Mouse (Mus musculus) neural tube, embryonic 12.5 days (tissue): ENCODE results near the gene Cutal. TPM values are rescaled to one million over a fixed set of nuclear protein-coding genes. Genes with fewer than 3 reads are reported as not detected.

Experiments used
- ATAC-seq: fragments of 200-750 bp; cut with Nextera tagmentation; 2 replicates; pipeline ENCODE4 v1.8.0; 2017; ENCODE audit warnings: low read depth, mild to moderate bottlenecking, moderate TSS enrichment, moderate library complexity; ENCODE audit not compliant: low FRiP score
- H3K27ac ChIP-seq: fragments of 300-500 bp; sonication (generic); 2 replicates; pipeline ENCODE4 v1.5.1; 2016
- H3K27me3 ChIP-seq: fragments of 300-500 bp; sonication (generic); replicated peaks from 2 replicates; pipeline ENCODE4 v1.6.1; 2016; ENCODE audit warnings: mild to moderate bottlenecking
- H3K36me3 ChIP-seq: fragments of 300-500 bp; sonication (generic); 2 replicates; pipeline ENCODE4 v1.6.1; 2016; ENCODE audit warnings: mild to moderate bottlenecking
- H3K4me1 ChIP-seq: fragments of 300-500 bp; sonication (generic); 2 replicates; pipeline ENCODE4 v1.6.1; 2016
- H3K4me2 ChIP-seq: fragments of 300-500 bp; sonication (generic); replicated peaks from 2 replicates; pipeline ENCODE4 v1.6.1; 2016; ENCODE audit warnings: mild to moderate bottlenecking
- H3K4me3 ChIP-seq: fragments of 300-500 bp; sonication (generic); 2 replicates; pipeline ENCODE4 v1.5.1; 2016
- H3K9ac ChIP-seq: fragments of 300-500 bp; sonication (generic); 2 replicates; pipeline ENCODE4 v1.6.1; 2016; ENCODE audit warnings: mild to moderate bottlenecking
- H3K9me3 ChIP-seq: fragments of 300-500 bp; sonication (generic); 2 replicates; pipeline ENCODE4 v1.6.1; 2016; ENCODE audit warnings: mild to moderate bottlenecking
- WGBS: fragments of 180-500 bp; shearing (Covaris S2); methylation state at CpG from one replicate; pipeline ENCODE4 v1.1.7; 2016; 5-methylcytosine and 5-hydroxymethylcytosine counted together
- polyA plus RNA-seq: library from polyadenylated mRNA; unstranded; fragments of >200 nt; fragmentation: Nextera tagmentation; extraction: Ambion mirVana; gene quantifications from 2 replicates; pipeline ENCODE4 v1.2.1, GENCODE M21; 2016

The Cutal gene
- polyA plus RNA-seq, 1 experiment from 2014 or later, result not detected

DNA sequence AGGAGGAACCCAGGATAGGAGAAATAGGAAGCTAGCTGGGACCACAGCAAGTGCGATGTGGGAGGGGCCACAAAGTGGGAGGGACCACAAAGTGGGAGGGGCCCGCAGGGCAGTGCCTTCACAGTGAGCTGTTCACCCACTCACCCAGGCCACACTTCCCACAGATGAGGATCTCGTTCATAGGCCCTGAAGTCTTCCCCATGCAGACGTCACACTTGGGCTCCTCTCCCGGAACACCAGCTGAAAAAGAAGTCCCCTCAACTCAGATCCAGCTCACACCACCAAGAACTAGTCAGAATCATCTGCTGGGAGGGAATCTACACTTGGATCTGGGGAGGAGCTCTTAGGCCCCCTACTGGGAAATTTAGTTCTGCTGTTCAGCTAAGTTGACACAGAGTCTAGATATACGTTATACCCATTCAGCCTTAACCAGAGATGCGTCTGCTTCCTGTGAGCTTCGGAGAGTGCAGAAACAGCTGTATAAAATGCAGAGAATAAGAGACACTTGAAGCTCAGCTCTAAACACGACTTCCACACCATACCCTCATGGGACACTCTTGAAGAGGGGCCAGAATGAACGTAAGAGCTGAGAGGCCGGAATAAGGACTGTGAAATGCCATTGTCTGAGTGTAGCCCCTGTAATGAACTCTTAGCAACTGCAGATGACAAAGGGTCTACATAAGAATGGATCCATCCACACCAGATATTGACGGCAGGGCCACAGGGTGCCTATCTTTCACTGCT, 32.8 kb downstream of the Cutal start:
- WGBS, result 40% methylated on average over 12 of the region's 12 CpGs
- Histone ChIP-seq H3K9me3 (no peaks in the 10 kb centered on the region), H3K4me1 (peaks cover 18% of the 10 kb centered on the region), H3K4me3 (no peak overlapping the region), H3K27ac (no peak overlapping the region), H3K9ac (no peak overlapping the region), H3K27me3 (peaks cover 9% of the 10 kb centered on the region; the same call in 1 of the 2 replicates), H3K4me2 (no peak overlapping the region), H3K36me3 (no peaks in the 10 kb centered on the region)
- no peak for ATAC-seq

DNA sequence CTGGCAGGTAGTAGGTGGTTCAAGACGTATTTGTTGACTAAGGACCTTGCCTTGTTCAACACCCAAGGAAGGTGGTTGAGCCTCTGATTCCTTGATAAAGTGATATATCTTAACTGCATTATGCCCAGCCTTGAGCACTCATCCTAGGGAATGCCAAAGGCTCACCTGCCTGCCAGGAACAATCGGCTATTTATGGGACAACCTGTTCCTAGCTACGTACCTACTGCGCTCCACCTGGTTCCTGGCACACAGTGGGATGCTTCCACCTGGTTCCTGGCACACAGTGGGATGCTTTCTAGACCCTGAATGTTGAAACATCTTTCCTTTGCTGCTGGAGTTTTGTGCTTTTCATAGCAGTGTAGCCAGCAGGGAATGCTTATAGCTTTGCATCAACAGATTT, 35.5 kb downstream of the Cutal start:
- Histone ChIP-seq H3K27me3 (peaks cover 34% of the 10 kb centered on the region), H3K36me3 (no peaks in the 10 kb centered on the region), H3K4me2 (no peak overlapping the region), H3K9me3 (no peaks in the 10 kb centered on the region), H3K9ac (no peak overlapping the region), H3K4me3 (no peak overlapping the region), H3K4me1 (peaks cover 27% of the 10 kb centered on the region), H3K27ac (no peak overlapping the region)
- WGBS, result 91% methylated on average over 4 of the region's 4 CpGs
- ATAC-seq, result no peak

GRCm38 (mm10) chr2:34911871-34912270, 37.7 kb downstream of the Cutal start:
- H3K4me1 ChIP-seq, result peaks cover 23% of the 10 kb centered on the region
- no peak overlapping the region for H3K9ac ChIP-seq
- ATAC-seq, result no peak
- peaks cover 45% of the 10 kb centered on the region for H3K27me3 ChIP-seq
- no peak overlapping the region for H3K27ac ChIP-seq
- 85% methylated on average over 5 of the region's 5 CpGs for WGBS
- H3K36me3 ChIP-seq, result no peaks in the 10 kb centered on the region
- H3K4me2 ChIP-seq, result no peak overlapping the region
- no peak overlapping the region for H3K4me3 ChIP-seq
- no peaks in the 10 kb centered on the region for H3K9me3 ChIP-seq

DNA sequence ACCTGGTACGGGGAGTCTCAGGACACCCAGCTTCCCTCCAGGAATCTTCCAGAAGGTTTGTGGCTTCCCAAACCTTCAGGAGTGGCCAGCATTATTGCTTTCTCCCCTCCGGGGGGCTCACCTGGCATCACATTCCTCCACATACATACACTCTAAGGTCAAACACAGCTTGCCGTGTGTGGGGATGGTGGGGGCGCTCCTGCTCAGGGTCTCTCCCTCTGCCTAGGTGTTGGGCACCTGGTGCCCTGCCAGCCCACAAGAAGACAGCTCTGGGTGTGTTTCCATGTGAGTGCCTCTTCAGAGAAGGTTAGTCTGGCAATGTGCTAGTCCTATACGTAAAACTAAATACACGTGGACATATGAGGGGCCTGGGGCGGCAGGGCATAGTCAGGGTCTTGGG, 38.4 kb downstream of the Cutal start:
- WGBS, result 48% methylated on average over 7 of the region's 7 CpGs
- Histone ChIP-seq H3K27ac (no peak overlapping the region), H3K36me3 (no peaks in the 10 kb centered on the region), H3K27me3 (peaks cover 45% of the 10 kb centered on the region), H3K4me2 (peak overlapping the region; percentile 99), H3K9ac (no peak overlapping the region; the same call in 1 of the 2 replicates), H3K9me3 (no peaks in the 10 kb centered on the region), H3K4me3 (no peak overlapping the region), H3K4me1 (peaks cover 22% of the 10 kb centered on the region)
- ATAC-seq, result no peak

- Histone ChIP-seq H3K4me3 (peak within 1 kb of the TSS; percentile 61), H3K9me3 (no peaks in the 10 kb centered on the region), H3K9ac (peak within 1 kb of the TSS; percentile 65), H3K27ac (no peak within 1 kb of the TSS), H3K4me1 (peaks cover 22% of the 10 kb centered on the region), H3K27me3 (peaks cover 45% of the 10 kb centered on the region), H3K36me3 (no peaks in the 10 kb centered on the region), H3K4me2 (peak within 1 kb of the TSS; percentile 99)
- under 1% methylated on average over 61 of the region's 64 CpGs for WGBS
- peak; percentile 57 for ATAC-seq
Observed at GRCm38 (mm10) chr2:34913218-34914068, 39.2 kb downstream of the Cutal start, which contains the start of gene Phf19. TSS of gene Phf19 (minus strand) at chr2:34914026.

DNA sequence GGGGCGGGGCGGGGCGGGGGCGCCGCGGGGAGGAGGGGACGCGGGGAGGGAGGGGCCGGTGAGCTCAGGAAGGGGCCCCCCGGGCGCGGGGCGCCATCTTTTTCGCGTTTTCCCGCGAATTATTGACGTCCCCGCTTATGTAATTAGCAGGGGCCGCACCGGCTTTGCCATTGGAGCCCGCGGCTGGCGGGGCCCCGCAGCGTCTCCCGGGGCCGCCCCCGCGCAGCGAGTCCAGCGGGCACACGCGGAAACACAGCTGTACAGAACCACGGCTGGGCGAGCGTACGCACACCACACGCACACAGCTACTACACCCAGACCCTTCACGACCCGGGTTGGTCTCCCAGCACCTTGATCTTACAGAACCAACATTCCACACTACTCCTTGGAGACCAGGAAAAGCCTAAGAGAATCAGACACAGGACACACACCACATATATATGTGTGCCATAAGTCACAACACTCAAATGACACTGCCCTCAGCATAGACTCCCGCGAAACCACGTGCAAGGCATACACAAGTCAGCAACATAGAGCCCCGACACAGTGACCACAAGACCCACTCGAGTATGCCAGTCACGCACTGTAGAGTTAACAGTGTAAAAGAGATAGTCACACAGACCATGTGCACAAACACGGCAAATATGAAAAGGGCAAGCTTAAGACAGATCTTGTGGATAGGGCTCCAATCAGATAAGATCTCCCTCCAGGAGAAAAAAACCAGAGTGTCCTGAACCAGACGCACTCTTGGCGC, 40.0 kb downstream of the Cutal start:
- peak; percentile 62; the same call in 1 of the 2 replicates for ATAC-seq
- H3K27me3 ChIP-seq, result peaks cover 45% of the 10 kb centered on the region
- H3K36me3 ChIP-seq, result no peaks in the 10 kb centered on the region
- 5% methylated on average over 40 of the region's 50 CpGs for WGBS
- peak overlapping the region; percentile 65 for H3K9ac ChIP-seq
- H3K9me3 ChIP-seq, result no peaks in the 10 kb centered on the region
- H3K27ac ChIP-seq, result no peak overlapping the region
- peaks cover 22% of the 10 kb centered on the region for H3K4me1 ChIP-seq
- peak overlapping the region; percentile 61 for H3K4me3 ChIP-seq
- peak overlapping the region; percentile 99 for H3K4me2 ChIP-seq

DNA sequence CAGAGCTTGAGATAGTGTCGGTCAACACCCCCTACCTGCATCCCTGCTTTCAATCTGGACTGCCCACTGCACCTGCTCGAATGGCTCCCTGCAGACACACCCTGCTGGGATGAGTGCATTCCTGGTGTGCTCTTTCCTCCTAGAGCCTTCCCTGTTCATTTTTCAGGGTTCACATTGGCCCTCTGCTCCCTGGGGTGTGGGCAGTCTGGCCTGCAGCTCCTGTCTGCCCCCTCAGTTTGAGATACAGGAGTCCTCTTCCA, 40.6 kb downstream of the Cutal start:
- peaks cover 45% of the 10 kb centered on the region for H3K27me3 ChIP-seq
- WGBS, result 14% methylated on average over 2 of the region's 2 CpGs
- no peak overlapping the region for H3K27ac ChIP-seq
- H3K9ac ChIP-seq, result no peak overlapping the region
- no peak overlapping the region; the same call in 1 of the 2 replicates for H3K4me3 ChIP-seq
- peaks cover 22% of the 10 kb centered on the region for H3K4me1 ChIP-seq
- no peaks in the 10 kb centered on the region for H3K36me3 ChIP-seq
- no peaks in the 10 kb centered on the region for H3K9me3 ChIP-seq
- ATAC-seq, result no peak
- peak overlapping the region; percentile 99 for H3K4me2 ChIP-seq

DNA sequence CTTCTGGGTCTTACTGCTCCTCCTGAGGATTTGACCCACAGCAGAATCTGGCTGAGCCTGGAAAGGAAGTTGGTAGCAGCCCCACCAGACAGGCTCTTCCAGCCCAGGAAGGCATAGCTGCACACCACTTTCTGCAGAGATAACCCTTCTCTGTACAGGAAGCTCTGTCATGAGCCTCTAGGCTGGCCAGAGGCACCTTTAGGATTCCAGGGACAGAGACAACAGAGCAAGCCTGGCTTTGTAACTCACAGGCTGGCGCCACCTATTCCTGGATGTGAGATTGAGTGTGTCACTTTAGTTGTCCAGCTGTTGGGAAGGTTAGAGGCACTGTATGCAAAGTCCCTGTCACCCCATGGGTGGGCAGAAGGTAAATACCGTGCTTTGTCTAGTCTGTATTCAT, 40.9 kb downstream of the Cutal start:
- H3K36me3 ChIP-seq, result no peaks in the 10 kb centered on the region
- peaks cover 45% of the 10 kb centered on the region for H3K27me3 ChIP-seq
- 35% methylated on average over 2 of the region's 2 CpGs for WGBS
- H3K9ac ChIP-seq, result no peak overlapping the region
- H3K4me2 ChIP-seq, result no peak overlapping the region
- H3K27ac ChIP-seq, result no peak overlapping the region
- no peak overlapping the region for H3K4me3 ChIP-seq
- H3K4me1 ChIP-seq, result peaks cover 22% of the 10 kb centered on the region
- ATAC-seq, result no peak
- H3K9me3 ChIP-seq, result no peaks in the 10 kb centered on the region

DNA sequence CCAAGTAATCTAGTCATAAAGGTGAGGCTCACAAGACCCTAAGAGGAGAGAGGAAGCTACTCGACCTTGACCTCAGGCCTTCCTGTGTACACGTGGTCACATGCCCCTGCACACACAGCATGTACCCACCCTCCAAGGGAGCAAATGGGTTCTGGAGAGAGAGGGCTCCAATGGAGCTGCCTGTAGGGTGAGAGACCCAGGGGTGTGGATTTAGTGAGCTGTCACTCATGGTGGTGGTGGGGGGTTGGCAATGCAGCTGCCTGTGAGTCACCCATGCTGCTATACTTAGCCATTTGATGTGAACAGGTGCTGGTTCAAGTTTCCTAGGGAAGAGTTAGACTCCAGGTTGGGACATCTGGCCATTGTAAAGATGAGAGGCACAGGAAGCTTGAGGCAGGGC, 45.9 kb downstream of the Cutal start:
- 70% methylated on average over 2 of the region's 2 CpGs for WGBS
- no peak for ATAC-seq

GRCm38 (mm10) chr2:34922729-34923128, 48.5 kb downstream of the Cutal start:
- no peaks in the 10 kb centered on the region for H3K27me3 ChIP-seq
- no peaks in the 10 kb centered on the region for H3K4me1 ChIP-seq
- no peaks in the 10 kb centered on the region for H3K9me3 ChIP-seq
- ATAC-seq, result no peak
- H3K36me3 ChIP-seq, result no peaks in the 10 kb centered on the region
- no peak overlapping the region for H3K27ac ChIP-seq
- 34% methylated on average over 2 of the region's 2 CpGs for WGBS
- no peak overlapping the region for H3K9ac ChIP-seq
- no peak overlapping the region for H3K4me3 ChIP-seq
- no peak overlapping the region for H3K4me2 ChIP-seq

More for the DNA sequence above, 45.9 kb downstream of the Cutal start:
- no peak overlapping the region for H3K4me2 ChIP-seq
- peaks cover under 1% of the 10 kb centered on the region; the same call in 1 of the 2 replicates for H3K4me1 ChIP-seq
- no peaks in the 10 kb centered on the region for H3K9me3 ChIP-seq
- peaks cover 6% of the 10 kb centered on the region; the same call in 1 of the 2 replicates for H3K27me3 ChIP-seq
- no peak overlapping the region for H3K27ac ChIP-seq
- no peaks in the 10 kb centered on the region for H3K36me3 ChIP-seq
- no peak overlapping the region for H3K9ac ChIP-seq
- no peak overlapping the region for H3K4me3 ChIP-seq

GRCm38 (mm10) chr2:34927320-34927719, 53.1 kb downstream of the Cutal start:
- no peak overlapping the region for H3K27ac ChIP-seq
- no peak overlapping the region for H3K9ac ChIP-seq
- no peaks in the 10 kb centered on the region for H3K9me3 ChIP-seq
- H3K4me3 ChIP-seq, result no peak overlapping the region
- 73% methylated on average over 5 of the region's 5 CpGs for WGBS
- no peak overlapping the region for H3K4me2 ChIP-seq
- no peaks in the 10 kb centered on the region for H3K36me3 ChIP-seq
- H3K4me1 ChIP-seq, result no peaks in the 10 kb centered on the region
- ATAC-seq, result no peak
- H3K27me3 ChIP-seq, result no peaks in the 10 kb centered on the region

- Histone ChIP-seq H3K9me3 (no peaks in the 10 kb centered on the region), H3K9ac (no peak overlapping the region), H3K36me3 (no peaks in the 10 kb centered on the region), H3K4me2 (no peak overlapping the region), H3K4me1 (no peaks in the 10 kb centered on the region), H3K27me3 (no peaks in the 10 kb centered on the region; the same call in 1 of the 2 replicates), H3K27ac (no peak overlapping the region), H3K4me3 (no peak overlapping the region)
- WGBS, result 32% methylated on average over 5 of the region's 5 CpGs
- ATAC-seq, result no peak
Observed at GRCm38 (mm10) chr2:34937460-34937859, 63.3 kb downstream of the Cutal start.
